Mouse (Mus musculus): ENCODE data around the gene Ushbp1.

DNA sequence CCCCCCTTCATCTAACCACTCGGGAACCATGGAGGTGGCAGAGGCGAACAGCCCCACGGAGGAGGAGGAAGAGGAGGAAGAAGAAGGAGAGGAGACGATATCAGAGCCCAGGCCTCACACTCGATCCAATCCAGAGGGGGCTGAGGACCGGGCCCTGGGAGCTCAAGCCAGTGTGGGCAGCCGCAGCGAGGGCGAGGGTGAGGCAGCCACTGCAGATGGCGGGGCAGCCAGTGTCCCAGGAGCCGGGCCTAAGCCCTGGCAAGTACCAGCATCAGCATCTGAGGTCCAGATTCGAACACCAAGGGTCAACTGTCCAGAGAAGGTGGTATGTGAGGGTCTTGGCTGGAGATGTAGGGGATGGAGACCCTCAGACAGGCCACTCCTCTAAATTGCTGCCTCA, 2.1 kb upstream of the Ushbp1 start:
- TF ChIP-seq CTCF (IDR thresholded peaks at IDR 0.05; ENCODE audit: low read depth), result no peak
- TF ChIP-seq EP300 (IDR thresholded peaks at IDR 0.05; ENCODE audit: low read depth), result no peak

Data from liver, postnatal 0 days (tissue).